Mouse (Mus musculus) liver, embryonic 16.5 days (tissue): ENCODE results near the gene Nrgn. TPM values are rescaled to one million over a fixed set of nuclear protein-coding genes. Genes with fewer than 3 reads are reported as not detected.

Source experiments
- ATAC-seq: fragments of 200-750 bp; cut with Nextera tagmentation; 2 replicates; pipeline ENCODE4 v1.8.0; 2017; ENCODE audit warnings: low read depth, mild to moderate bottlenecking, moderate number of reproducible peaks, moderate library complexity
- H3K27ac ChIP-seq: fragments of 300-500 bp; sonication (generic); 2 replicates; pipeline ENCODE4 v1.5.1; 2014; ENCODE audit warnings: mild to moderate bottlenecking, low read length
- H3K27me3 ChIP-seq: fragments of 300-500 bp; sonication (generic); 2 replicates; pipeline ENCODE4 v1.6.1; 2014; ENCODE audit warnings: low read depth, low read length, mixed read lengths; ENCODE audit not compliant: control insufficient read depth, insufficient read depth
- H3K36me3 ChIP-seq: fragments of 300-500 bp; sonication (generic); 2 replicates; pipeline ENCODE4 v1.6.1; 2014; ENCODE audit warnings: mild to moderate bottlenecking; ENCODE audit not compliant: control insufficient read depth, insufficient read depth
- H3K4me1 ChIP-seq: fragments of 300-500 bp; sonication (generic); 2 replicates; pipeline ENCODE4 v1.6.1; 2014; ENCODE audit warnings: low read depth, low read length, mixed read lengths; ENCODE audit not compliant: control insufficient read depth
- H3K4me2 ChIP-seq: fragments of 300-500 bp; sonication (generic); 2 replicates; pipeline ENCODE4 v1.6.1; 2014; ENCODE audit warnings: low read depth, low read length, mixed read lengths
- H3K4me3 ChIP-seq: fragments of 300-500 bp; sonication (generic); 2 replicates; pipeline ENCODE4 v1.5.1; 2014; ENCODE audit warnings: low read depth, mild to moderate bottlenecking, low read length
- H3K9ac ChIP-seq: fragments of 300-500 bp; sonication (generic); 2 replicates; pipeline ENCODE4 v1.6.1; 2014; ENCODE audit warnings: low read depth, low read length
- H3K9me3 ChIP-seq: fragments of 300-500 bp; sonication (generic); replicated peaks from 2 replicates; pipeline ENCODE4 v1.6.1; 2016; ENCODE audit warnings: low read length; ENCODE audit not compliant: control insufficient read depth
- WGBS: fragments of 180-500 bp; shearing (Covaris S2); extraction: QIAGEN DNeasy Blood & Tissue Kit; methylation state at CpG from one replicate; pipeline ENCODE4 v1.1.7; 2014; ENCODE audit not compliant: insufficient replicate concordance; 5-methylcytosine and 5-hydroxymethylcytosine counted together
- polyA plus RNA-seq: library from polyadenylated mRNA; unstranded; fragments of >200 nt; fragmentation: Nextera tagmentation; extraction: Ambion mirVana; gene quantifications from 2 replicates; pipeline ENCODE4 v1.2.1, GENCODE M21; 2015

The Nrgn gene
- 4.9 and 6.3 TPM in 2 replicates for polyA plus RNA-seq

- H3K36me3 ChIP-seq = no peaks in the 10 kb centered on the region
- peaks cover 14% of the 10 kb centered on the region for H3K27me3 ChIP-seq
- no peak within 1 kb of the TSS for H3K27ac ChIP-seq
- peak; percentile 86 for ATAC-seq
- H3K4me3 ChIP-seq = peak within 1 kb of the TSS; percentile 54
- H3K4me1 ChIP-seq = peaks cover 17% of the 10 kb centered on the region
- 3% methylated on average over 31 of the region's 31 CpGs for WGBS
- no peaks in the 10 kb centered on the region for H3K9me3 ChIP-seq
- H3K4me2 ChIP-seq = peak within 1 kb of the TSS; percentile 82
- peak within 1 kb of the TSS; percentile 46 for H3K9ac ChIP-seq
These were observed at the start of gene Nrgn for GRCm38 (mm10) chr9:37552536-37553293. Gene Nrgn (minus strand): TSS chr9:37552904.

- Histone ChIP-seq H3K9ac (no peak overlapping the region), H3K27ac (no peak overlapping the region), H3K27me3 (no peaks in the 10 kb centered on the region), H3K4me1 (peaks cover 12% of the 10 kb centered on the region), H3K4me3 (no peak overlapping the region), H3K36me3 (no peaks in the 10 kb centered on the region), H3K9me3 (no peaks in the 10 kb centered on the region), H3K4me2 (no peak overlapping the region)
- 19% methylated on average over 2 of the region's 2 CpGs for WGBS
- peak; percentile 89 for ATAC-seq
These were observed 48.0 kb upstream of the Nrgn start for GRCm38 (mm10) chr9:37600538-37601205.

GRCm38 (mm10) chr9:37598637-37599036, 45.9 kb upstream of the Nrgn start:
- H3K4me2 ChIP-seq = no peak overlapping the region
- no peak for ATAC-seq
- 64% methylated on average over 2 of the region's 2 CpGs for WGBS

GRCm38 (mm10) chr9:37595570-37595969, 42.9 kb upstream of the Nrgn start:
- Histone ChIP-seq H3K4me1 (peaks cover 7% of the 10 kb centered on the region), H3K9ac (no peak overlapping the region), H3K4me3 (no peak overlapping the region), H3K9me3 (no peaks in the 10 kb centered on the region), H3K36me3 (no peaks in the 10 kb centered on the region), H3K27me3 (no peaks in the 10 kb centered on the region), H3K4me2 (no peak overlapping the region), H3K27ac (no peak overlapping the region)
- WGBS = 40% methylated on average over 1 of the region's 1 CpGs
- ATAC-seq = no peak

More at GRCm38 (mm10) chr9:37598637-37599036, 45.9 kb upstream of the Nrgn start:
- Histone ChIP-seq H3K4me3 (no peak overlapping the region), H3K9ac (no peak overlapping the region), H3K4me1 (peaks cover 12% of the 10 kb centered on the region), H3K36me3 (no peaks in the 10 kb centered on the region), H3K27me3 (no peaks in the 10 kb centered on the region), H3K27ac (no peak overlapping the region), H3K9me3 (no peaks in the 10 kb centered on the region)

GRCm38 (mm10) chr9:37593690-37594089, 41.0 kb upstream of the Nrgn start:
- no peak overlapping the region for H3K4me2 ChIP-seq
- no peaks in the 10 kb centered on the region for H3K27me3 ChIP-seq
- no peaks in the 10 kb centered on the region for H3K4me1 ChIP-seq
- no peak for ATAC-seq
- no peak overlapping the region for H3K27ac ChIP-seq
- WGBS = 71% methylated on average over 3 of the region's 3 CpGs
- no peaks in the 10 kb centered on the region for H3K36me3 ChIP-seq
- H3K9me3 ChIP-seq = no peaks in the 10 kb centered on the region
- no peak overlapping the region for H3K9ac ChIP-seq
- no peak overlapping the region for H3K4me3 ChIP-seq

- no peaks in the 10 kb centered on the region for H3K27me3 ChIP-seq
- H3K4me1 ChIP-seq = no peaks in the 10 kb centered on the region
- no peak overlapping the region for H3K27ac ChIP-seq
- H3K9me3 ChIP-seq = no peaks in the 10 kb centered on the region
- no peaks in the 10 kb centered on the region for H3K36me3 ChIP-seq
- WGBS = 17% methylated on average over 6 of the region's 6 CpGs
- no peak for ATAC-seq
- no peak overlapping the region for H3K4me2 ChIP-seq
- no peak overlapping the region for H3K9ac ChIP-seq
- H3K4me3 ChIP-seq = no peak overlapping the region
These were observed 39.9 kb upstream of the Nrgn start for GRCm38 (mm10) chr9:37592633-37593032.

- Histone ChIP-seq H3K4me1 (no peaks in the 10 kb centered on the region), H3K27me3 (no peaks in the 10 kb centered on the region), H3K27ac (no peak overlapping the region), H3K4me3 (no peak overlapping the region), H3K9me3 (no peaks in the 10 kb centered on the region), H3K36me3 (no peaks in the 10 kb centered on the region), H3K4me2 (no peak overlapping the region), H3K9ac (no peak overlapping the region)
- 26% methylated on average over 2 of the region's 2 CpGs for WGBS
- no peak for ATAC-seq
These were observed 39.3 kb upstream of the Nrgn start for GRCm38 (mm10) chr9:37592025-37592424.

- ATAC-seq = no peak
- Histone ChIP-seq H3K4me1 (no peaks in the 10 kb centered on the region), H3K27ac (no peak overlapping the region), H3K4me3 (no peak overlapping the region), H3K9me3 (no peaks in the 10 kb centered on the region), H3K36me3 (no peaks in the 10 kb centered on the region), H3K27me3 (no peaks in the 10 kb centered on the region), H3K4me2 (no peak overlapping the region), H3K9ac (no peak overlapping the region)
- WGBS = 67% methylated on average over 4 of the region's 4 CpGs
These were observed 37.7 kb upstream of the Nrgn start for GRCm38 (mm10) chr9:37590381-37590780.

- ATAC-seq = no peak
- no peak overlapping the region for H3K9ac ChIP-seq
- H3K4me2 ChIP-seq = no peak overlapping the region
- no peaks in the 10 kb centered on the region for H3K36me3 ChIP-seq
- H3K27ac ChIP-seq = no peak overlapping the region
- WGBS = 64% methylated on average over 4 of the region's 4 CpGs
- no peaks in the 10 kb centered on the region for H3K9me3 ChIP-seq
- H3K27me3 ChIP-seq = no peaks in the 10 kb centered on the region
- no peaks in the 10 kb centered on the region for H3K4me1 ChIP-seq
- no peak overlapping the region for H3K4me3 ChIP-seq
These were observed 34.0 kb upstream of the Nrgn start for GRCm38 (mm10) chr9:37586718-37587117.
